Mouse (Mus musculus): ENCODE results near the gene Ppm1h. TPM values are rescaled to one million over a fixed set of nuclear protein-coding genes. Genes with fewer than 3 reads are reported as not detected.

Gene Ppm1h
- polyA plus RNA-seq, 2 experiments = 0.60 to 1.5 TPM

- ATAC-seq (ENCODE audit: insufficient read depth) = no peak
- Histone ChIP-seq H3K27me3 (ENCODE audit: control insufficient read depth, insufficient read depth, low read length) (no peaks in the 10 kb centered on the region), H3K9ac (replicated peaks) (no peak overlapping the region), H3K36me3 (replicated peaks; ENCODE audit: control insufficient read depth, insufficient read depth, low read depth) (no peaks in the 10 kb centered on the region), H3K27ac (no peak overlapping the region), H3K9me3 (ENCODE audit: control insufficient read depth, low read length) (no peaks in the 10 kb centered on the region), H3K4me2 (ENCODE audit: low read depth) (no peak overlapping the region), H3K4me1 (replicated peaks; ENCODE audit: control insufficient read depth in 2 of 2, insufficient read depth in 2 of 2, low read length in 1 of 2) (no peaks in the 10 kb centered on the region), H3K4me3 (ENCODE audit: insufficient read depth in 1 of 2, low read depth in 2 of 2, low read length in 2 of 2) (no peak overlapping the region)
- no peak for DNase-seq (ENCODE audit: low read depth in 3 of 3, low spot score in 3 of 3)
- TF ChIP-seq EP300 (IDR thresholded peaks at IDR 0.05; ENCODE audit: low read depth) (no peak), CTCF (IDR thresholded peaks at IDR 0.05; ENCODE audit: low read depth) (no peak)
- 77% methylated on average over 13 of the region's 13 CpGs for WGBS (ENCODE audit: insufficient replicate concordance)
Measured at GRCm38 (mm10) chr10:122823642-122824041, 145.1 kb downstream of the Ppm1h start.

DNA sequence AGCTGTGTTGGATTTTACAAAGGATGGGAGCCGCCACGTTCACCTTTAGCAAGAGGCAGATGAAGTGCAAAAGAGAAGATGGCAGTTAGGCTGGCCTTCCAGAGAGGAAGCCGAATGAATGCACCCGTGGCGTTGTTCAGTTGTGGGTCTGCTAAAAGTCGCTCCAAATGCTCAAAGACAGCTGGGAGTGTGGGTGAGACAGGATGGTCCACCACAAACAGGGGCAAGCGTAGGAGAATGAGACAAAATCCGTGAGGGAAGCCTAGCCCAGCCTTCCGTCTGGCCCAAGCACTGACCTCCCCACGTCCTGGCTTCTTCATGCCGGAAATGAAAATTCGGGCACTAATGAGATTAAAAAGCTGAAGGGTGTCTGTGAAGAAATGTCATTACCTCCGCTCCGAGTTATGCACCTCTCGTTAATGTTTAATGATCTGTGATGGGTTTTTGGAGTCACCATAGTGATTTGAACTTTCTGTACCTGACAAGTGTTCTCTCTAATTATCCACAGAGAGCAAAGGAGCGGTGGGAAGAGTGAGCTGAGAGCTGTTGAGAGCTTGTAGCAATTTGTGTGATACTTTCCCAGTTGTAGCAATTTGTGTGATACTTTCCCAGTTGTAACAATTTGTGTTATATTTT is 148.3 kb downstream of the Ppm1h start:
- Histone ChIP-seq H3K9ac (replicated peaks) (no peak overlapping the region), H3K36me3 (replicated peaks; ENCODE audit: control insufficient read depth, insufficient read depth, low read depth) (no peaks in the 10 kb centered on the region), H3K27me3 (ENCODE audit: control insufficient read depth, insufficient read depth, low read length) (no peaks in the 10 kb centered on the region), H3K27ac (no peak overlapping the region), H3K4me3 (ENCODE audit: insufficient read depth in 1 of 2, low read depth in 2 of 2, low read length in 2 of 2) (no peak overlapping the region), H3K9me3 (ENCODE audit: control insufficient read depth, low read length) (no peaks in the 10 kb centered on the region), H3K4me2 (ENCODE audit: low read depth) (no peak overlapping the region), H3K4me1 (replicated peaks; ENCODE audit: control insufficient read depth in 2 of 2, insufficient read depth in 2 of 2, low read length in 1 of 2) (no peaks in the 10 kb centered on the region)
- no peak for TF ChIP-seq CTCF (IDR thresholded peaks at IDR 0.05; ENCODE audit: low read depth)
- TF ChIP-seq EP300 (IDR thresholded peaks at IDR 0.05; ENCODE audit: low read depth) = no peak
- no peak for DNase-seq (ENCODE audit: low read depth in 3 of 3, low spot score in 3 of 3)
- 71% methylated on average over 16 of the region's 16 CpGs for WGBS (ENCODE audit: insufficient replicate concordance)
- ATAC-seq (ENCODE audit: insufficient read depth) = no peak

GRCm38 (mm10) chr10:122827719-122828414 is 149.3 kb downstream of the Ppm1h start:
- H3K9me3 ChIP-seq (ENCODE audit: control insufficient read depth, low read length) = no peaks in the 10 kb centered on the region
- 69% methylated on average over 12 of the region's 12 CpGs for WGBS (ENCODE audit: insufficient replicate concordance)
- ATAC-seq (ENCODE audit: insufficient read depth) (no peak), DNase-seq (ENCODE audit: low read depth in 3 of 3, low spot score in 3 of 3) (no peak)
- H3K4me1 ChIP-seq (replicated peaks; ENCODE audit: control insufficient read depth in 2 of 2, insufficient read depth in 2 of 2, low read length in 1 of 2) = no peaks in the 10 kb centered on the region
- H3K27me3 ChIP-seq (ENCODE audit: control insufficient read depth, insufficient read depth, low read length) = no peaks in the 10 kb centered on the region
- H3K4me3 ChIP-seq (ENCODE audit: insufficient read depth in 1 of 2, low read depth in 2 of 2, low read length in 2 of 2) = no peak overlapping the region
- no peak overlapping the region for H3K27ac ChIP-seq
- no peak overlapping the region for H3K9ac ChIP-seq (replicated peaks)
- TF ChIP-seq CTCF (IDR thresholded peaks at IDR 0.05; ENCODE audit: low read depth) = no peak
- TF ChIP-seq EP300 (IDR thresholded peaks at IDR 0.05; ENCODE audit: low read depth) = no peak
- H3K4me2 ChIP-seq (ENCODE audit: low read depth) = no peak overlapping the region
- no peaks in the 10 kb centered on the region for H3K36me3 ChIP-seq (replicated peaks; ENCODE audit: control insufficient read depth, insufficient read depth, low read depth)

GRCm38 (mm10) chr10:122829801-122830217 is 151.2 kb downstream of the Ppm1h start:
- no peaks in the 10 kb centered on the region for H3K4me1 ChIP-seq (replicated peaks; ENCODE audit: control insufficient read depth in 2 of 2, insufficient read depth in 2 of 2, low read length in 1 of 2)
- H3K9me3 ChIP-seq (ENCODE audit: control insufficient read depth, low read length) = no peaks in the 10 kb centered on the region
- ATAC-seq (ENCODE audit: insufficient read depth) (no peak), DNase-seq (ENCODE audit: low read depth in 3 of 3, low spot score in 3 of 3) (no peak)
- no peak overlapping the region for H3K4me3 ChIP-seq (ENCODE audit: insufficient read depth in 1 of 2, low read depth in 2 of 2, low read length in 2 of 2)
- WGBS (ENCODE audit: insufficient replicate concordance) = 71% methylated on average over 3 of the region's 3 CpGs
- no peak for TF ChIP-seq EP300 (IDR thresholded peaks at IDR 0.05; ENCODE audit: low read depth)
- TF ChIP-seq CTCF (IDR thresholded peaks at IDR 0.05; ENCODE audit: low read depth) = no peak
- H3K9ac ChIP-seq (replicated peaks) = no peak overlapping the region
- H3K4me2 ChIP-seq (ENCODE audit: low read depth) = no peak overlapping the region
- no peaks in the 10 kb centered on the region for H3K36me3 ChIP-seq (replicated peaks; ENCODE audit: control insufficient read depth, insufficient read depth, low read depth)
- no peak overlapping the region for H3K27ac ChIP-seq
- H3K27me3 ChIP-seq (ENCODE audit: control insufficient read depth, insufficient read depth, low read length) = no peaks in the 10 kb centered on the region

GRCm38 (mm10) chr10:122830638-122831037 is 152.1 kb downstream of the Ppm1h start:
- no peak overlapping the region for H3K9ac ChIP-seq (replicated peaks)
- ATAC-seq (ENCODE audit: insufficient read depth) (no peak), DNase-seq (ENCODE audit: low read depth in 3 of 3, low spot score in 3 of 3) (no peak)
- no peak for TF ChIP-seq EP300 (IDR thresholded peaks at IDR 0.05; ENCODE audit: low read depth)
- no peak for TF ChIP-seq CTCF (IDR thresholded peaks at IDR 0.05; ENCODE audit: low read depth)
- no peaks in the 10 kb centered on the region for H3K36me3 ChIP-seq (replicated peaks; ENCODE audit: control insufficient read depth, insufficient read depth, low read depth)
- no peak overlapping the region for H3K4me2 ChIP-seq (ENCODE audit: low read depth)
- H3K9me3 ChIP-seq (ENCODE audit: control insufficient read depth, low read length) = no peaks in the 10 kb centered on the region
- no peaks in the 10 kb centered on the region for H3K27me3 ChIP-seq (ENCODE audit: control insufficient read depth, insufficient read depth, low read length)
- H3K27ac ChIP-seq = no peak overlapping the region
- no peaks in the 10 kb centered on the region for H3K4me1 ChIP-seq (replicated peaks; ENCODE audit: control insufficient read depth in 2 of 2, insufficient read depth in 2 of 2, low read length in 1 of 2)
- 65% methylated on average over 10 of the region's 10 CpGs for WGBS (ENCODE audit: insufficient replicate concordance)
- H3K4me3 ChIP-seq (ENCODE audit: insufficient read depth in 1 of 2, low read depth in 2 of 2, low read length in 2 of 2) = no peak overlapping the region
